Mouse (Mus musculus) liver, postnatal 0 days (tissue): ENCODE measurements at regions not wholly inside any gene's neighbourhood (a gene's known extent, or its start where the extent isn't known, plus 50 kb on each side); places are given as distances from the start of the nearest gene placed in this dataset.

Source experiments
- CTCF ChIP-seq: sonication (generic); IDR thresholded peaks from 2 replicates; pipeline ENCODE4 v1.5.1; 2016; ENCODE audit warnings: antibody characterized with exemption, low read depth
- EP300 ChIP-seq: IDR thresholded peaks from 2 replicates; pipeline ENCODE4 v1.6.1; 2016; ENCODE audit warnings: antibody characterized with exemption, low read depth, mild to moderate bottlenecking

DNA sequence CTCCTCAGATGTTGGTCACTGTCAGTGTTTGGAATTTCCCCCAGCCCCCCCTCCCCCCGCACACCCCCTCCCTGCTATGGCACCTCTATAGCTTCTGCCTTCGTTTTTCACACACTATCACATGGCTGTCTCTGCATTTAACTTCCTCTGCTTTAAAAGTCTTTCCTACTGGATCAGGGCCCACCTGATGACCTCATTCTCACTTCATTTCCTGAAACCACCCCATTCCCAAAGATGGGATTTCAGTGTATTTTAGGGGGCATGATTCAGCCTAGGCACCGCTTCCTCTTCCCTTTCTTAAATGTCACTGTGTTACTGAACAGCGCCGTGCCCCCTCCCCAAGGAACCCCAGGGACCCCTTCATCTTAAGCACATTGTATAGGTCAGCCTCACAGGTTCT is 103.7 kb downstream of the Ndufa10 start:
- TF ChIP-seq EP300: no peak
- no peak for TF ChIP-seq CTCF
